Mouse (Mus musculus): ENCODE results near the gene Ccn5. TPM values are rescaled to one million over a fixed set of nuclear protein-coding genes. Genes with fewer than 3 reads are reported as not detected.

The Ccn5 gene
- total and polyA plus RNA-seq, 3 experiments, result not detected

DNA sequence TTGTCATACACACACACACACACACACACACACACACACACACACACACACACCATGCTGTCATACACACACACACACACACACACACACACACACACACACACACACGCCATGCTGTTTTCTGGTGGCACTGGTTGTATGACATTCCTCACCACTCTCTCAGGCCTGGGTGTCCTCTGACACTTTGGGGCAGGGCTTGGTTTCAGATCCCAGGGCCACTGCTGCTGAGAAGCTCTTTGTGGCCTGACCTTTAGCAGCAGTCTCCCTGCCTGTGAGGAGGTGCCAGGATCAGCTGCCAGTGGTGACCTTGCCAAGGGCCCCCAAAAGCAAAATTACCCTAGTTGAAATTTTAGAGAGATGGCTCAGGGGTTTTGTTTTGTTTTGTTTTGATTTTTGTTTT is 5.2 kb downstream of the Ccn5 start:
- Histone ChIP-seq H3K9ac (ENCODE audit: control insufficient read depth, low read depth, low read length, poor library complexity, severe bottlenecking) (no peak overlapping the region), H3K4me1 (ENCODE audit: control insufficient read depth in 1 of 2, insufficient read depth in 2 of 2, low read length in 2 of 2) (no peaks in the 10 kb centered on the region), H3K4me3 (ENCODE audit: control insufficient read depth in 1 of 2, insufficient read depth in 1 of 2, low read depth in 2 of 2, low read length in 2 of 2) (no peak overlapping the region), H3K27ac (ENCODE audit: control insufficient read depth, low read depth, low read length) (no peak overlapping the region), H3K27me3 (ENCODE audit: control insufficient read depth in 1 of 2, insufficient read depth in 2 of 2, low read length in 2 of 2) (peaks cover 4% of the 10 kb centered on the region in 2 experiments; a peak in 3 of 4 replicates), H3K79me2 (ENCODE audit: control insufficient read depth, insufficient read depth, low read length, poor library complexity) (no peaks in the 10 kb centered on the region), H3K9me3 (replicated peaks; ENCODE audit: insufficient read depth, low read length) (no peaks in the 10 kb centered on the region), H3K36me3 (ENCODE audit: control insufficient read depth in 1 of 2, insufficient read depth in 2 of 2, low read length in 2 of 2) (no peaks in the 10 kb centered on the region)
- DNase-seq (ENCODE audit: low read depth, low spot score), result no peak
- no peak for TF ChIP-seq MEF2A (IDR thresholded peaks at IDR 0.05; ENCODE audit: extremely low read depth, insufficient replicate concordance, low read depth, low read length, poor library complexity, severe bottlenecking)
- no peak for TF ChIP-seq CHD1 (IDR thresholded peaks at IDR 0.05; ENCODE audit: low read depth, low read length)
- no peak for TF ChIP-seq RCOR1 (IDR thresholded peaks at IDR 0.05; ENCODE audit: low read depth, low read length)
- no peak for TF ChIP-seq KAT2A (conservative IDR thresholded peaks at IDR 0.05; ENCODE audit: low read depth, low read length)
- TF ChIP-seq UBTF (IDR thresholded peaks at IDR 0.05; ENCODE audit: borderline replicate concordance, insufficient read depth, low read depth, low read length), result no peak

DNA sequence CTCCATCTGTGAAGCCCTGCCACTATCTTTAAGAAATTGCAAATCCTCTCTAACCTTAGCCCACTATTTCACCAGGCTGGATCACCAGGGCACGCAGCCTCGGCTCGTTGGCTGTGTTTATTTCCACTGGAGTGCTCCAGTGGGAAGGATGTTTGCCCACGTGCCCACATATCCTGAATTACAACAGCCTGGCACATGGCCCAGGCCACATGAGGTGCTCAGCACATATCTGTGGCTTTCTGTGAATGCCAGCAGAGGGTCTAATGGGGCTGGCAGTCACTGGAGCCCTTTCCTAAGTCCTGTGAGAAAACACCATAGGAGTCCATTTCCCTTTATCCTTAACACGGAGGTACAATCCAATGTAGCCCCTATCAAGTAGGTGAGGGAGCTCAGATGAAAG is 5.8 kb downstream of the Ccn5 start:
- no peaks in the 10 kb centered on the region for H3K79me2 ChIP-seq (ENCODE audit: control insufficient read depth, insufficient read depth, low read length, poor library complexity)
- H3K27me3 ChIP-seq (ENCODE audit: control insufficient read depth in 1 of 2, insufficient read depth in 2 of 2, low read length in 2 of 2), result peaks cover 1 to 4% of the 10 kb centered on the region in 2 experiments; a peak in 3 of 4 replicates
- DNase-seq (ENCODE audit: low read depth, low spot score), result no peak

GRCm38 (mm10) chr2:163831163-163831562 is 10.5 kb downstream of the Ccn5 start:
- H3K4me3 ChIP-seq (ENCODE audit: control insufficient read depth in 1 of 2, insufficient read depth in 1 of 2, low read depth in 2 of 2, low read length in 2 of 2), result no peak overlapping the region
- no peak for TF ChIP-seq MYC (IDR thresholded peaks at IDR 0.05; ENCODE audit: low read depth, low read length)
- no peak for TF ChIP-seq RAD21 (IDR thresholded peaks at IDR 0.05; ENCODE audit: low read depth, low read length)
- no peak for TF ChIP-seq USF2 (IDR thresholded peaks at IDR 0.05; ENCODE audit: borderline replicate concordance in 1 of 2, insufficient read depth in 1 of 2, low read depth in 1 of 2, low read length in 2 of 2)
- TF ChIP-seq POLR2AphosphoS5 (IDR thresholded peaks at IDR 0.05; ENCODE audit: borderline replicate concordance, low read depth, low read length), result no peak
- TF ChIP-seq NRF1 (IDR thresholded peaks at IDR 0.05; ENCODE audit: insufficient read depth, low read depth, low read length, poor library complexity, severe bottlenecking), result no peak
- no peak for TF ChIP-seq ZKSCAN1 (IDR thresholded peaks at IDR 0.05; ENCODE audit: low read depth, low read length)
- no peak for TF ChIP-seq ZNF384 (IDR thresholded peaks at IDR 0.05; ENCODE audit: low read depth, low read length)
- no peak for TF ChIP-seq JUND (IDR thresholded peaks at IDR 0.05; ENCODE audit: low read depth, low read length)
- no peak for TF ChIP-seq ZC3H11A (IDR thresholded peaks at IDR 0.05; ENCODE audit: low read depth, low read length)
- no peak for TF ChIP-seq GATA1 (IDR thresholded peaks at IDR 0.05; ENCODE audit: low read depth, low read length)
- TF ChIP-seq GABPA (IDR thresholded peaks at IDR 0.05; ENCODE audit: low read depth, low read length), result no peak
- TF ChIP-seq MXI1 (IDR thresholded peaks at IDR 0.05; ENCODE audit: low read depth, low read length), result no peak
- no peak for TF ChIP-seq SMC3 (IDR thresholded peaks at IDR 0.05; ENCODE audit: low read depth, low read length)
- TF ChIP-seq ZMIZ1 (IDR thresholded peaks at IDR 0.05; ENCODE audit: low read depth, low read length), result no peak
- TF ChIP-seq CHD2 (IDR thresholded peaks at IDR 0.05; ENCODE audit: low read length), result no peak
- no peak for TF ChIP-seq KAT2A (conservative IDR thresholded peaks at IDR 0.05; ENCODE audit: low read depth, low read length)
- no peak overlapping the region for H3K9ac ChIP-seq (ENCODE audit: control insufficient read depth, low read depth, low read length, poor library complexity, severe bottlenecking)
- no peaks in the 10 kb centered on the region for H3K9me3 ChIP-seq (replicated peaks; ENCODE audit: insufficient read depth, low read length)
- peaks cover 0 to 4% of the 10 kb centered on the region in 2 experiments; a peak in 3 of 4 replicates for H3K27me3 ChIP-seq (ENCODE audit: control insufficient read depth in 1 of 2, insufficient read depth in 2 of 2, low read length in 2 of 2)
- DNase-seq (ENCODE audit: low read depth, low spot score), result no peak
- no peaks in the 10 kb centered on the region for H3K36me3 ChIP-seq (ENCODE audit: control insufficient read depth in 1 of 2, insufficient read depth in 2 of 2, low read length in 2 of 2)
- no peak overlapping the region for H3K27ac ChIP-seq (ENCODE audit: control insufficient read depth, low read depth, low read length)
- no peaks in the 10 kb centered on the region for H3K4me1 ChIP-seq (ENCODE audit: control insufficient read depth in 1 of 2, insufficient read depth in 2 of 2, low read length in 2 of 2)
- H3K79me2 ChIP-seq (ENCODE audit: control insufficient read depth, insufficient read depth, low read length, poor library complexity), result no peaks in the 10 kb centered on the region

More for the DNA sequence above, 5.8 kb downstream of the Ccn5 start:
- Histone ChIP-seq H3K4me3 (ENCODE audit: control insufficient read depth in 1 of 2, insufficient read depth in 1 of 2, low read depth in 2 of 2, low read length in 2 of 2) (no peak overlapping the region), H3K9ac (ENCODE audit: control insufficient read depth, low read depth, low read length, poor library complexity, severe bottlenecking) (no peak overlapping the region), H3K27ac (ENCODE audit: control insufficient read depth, low read depth, low read length) (no peak overlapping the region), H3K9me3 (replicated peaks; ENCODE audit: insufficient read depth, low read length) (no peaks in the 10 kb centered on the region), H3K4me1 (ENCODE audit: control insufficient read depth in 1 of 2, insufficient read depth in 2 of 2, low read length in 2 of 2) (no peaks in the 10 kb centered on the region), H3K36me3 (ENCODE audit: control insufficient read depth in 1 of 2, insufficient read depth in 2 of 2, low read length in 2 of 2) (no peaks in the 10 kb centered on the region)
- TF ChIP-seq RAD21 (IDR thresholded peaks at IDR 0.05; ENCODE audit: low read depth, low read length) (no peak), E2F4 (IDR thresholded peaks at IDR 0.05; ENCODE audit: borderline replicate concordance, low read depth, low read length) (no peak), ZMIZ1 (IDR thresholded peaks at IDR 0.05; ENCODE audit: low read depth, low read length) (no peak), KAT2A (conservative IDR thresholded peaks at IDR 0.05; ENCODE audit: low read depth, low read length) (no peak), TBP (IDR thresholded peaks at IDR 0.05; ENCODE audit: low read depth, low read length) (no peak), HCFC1 (IDR thresholded peaks at IDR 0.05; ENCODE audit: low read depth, low read length) (no peak), SIN3A (IDR thresholded peaks at IDR 0.05; ENCODE audit: low read length) (no peak), MYB (IDR thresholded peaks at IDR 0.05; ENCODE audit: low read depth, low read length) (no peak), POLR2AphosphoS5 (IDR thresholded peaks at IDR 0.05; ENCODE audit: borderline replicate concordance, low read depth, low read length) (no peak), CHD2 (IDR thresholded peaks at IDR 0.05; ENCODE audit: low read length) (no peak), POLR2AphosphoS2 (IDR thresholded peaks at IDR 0.05; ENCODE audit: low read length) (no peak), ZNF384 (IDR thresholded peaks at IDR 0.05; ENCODE audit: low read depth, low read length) (no peak), TAL1 (IDR thresholded peaks at IDR 0.05; ENCODE audit: low read length) (no peak)
